Mouse (Mus musculus) NIH3T3 (cell line): Measurements from ENCODE around the gene Klc4.

Source experiments
- DNase-seq: peaks from one replicate; pipeline ENCODE4 v3.0.0-alpha.2; 2012; ENCODE audit warnings: low read depth

Klc4 gene

GRCm38 (mm10) chr17:46645561-46646321 lies at the start of gene Klc4, which contains the start of gene Mrpl2:
Klc4 (minus strand) TSS chr17:46646022.
Mrpl2 (plus strand) TSS chr17:46646229.
- peak; percentile 99 for DNase-seq

GRCm38 (mm10) chr17:46694517-46695063 lies 48.8 kb upstream of the Klc4 start:
- no peak for DNase-seq

- DNase-seq: peak; percentile 26
Measured at GRCm38 (mm10) chr17:46691390-46691789, 45.6 kb upstream of the Klc4 start.

- no peak for DNase-seq
Measured at GRCm38 (mm10) chr17:46690665-46691064, 44.8 kb upstream of the Klc4 start.

- DNase-seq: no peak
Measured at GRCm38 (mm10) chr17:46685913-46686312, 40.1 kb upstream of the Klc4 start.

DNA sequence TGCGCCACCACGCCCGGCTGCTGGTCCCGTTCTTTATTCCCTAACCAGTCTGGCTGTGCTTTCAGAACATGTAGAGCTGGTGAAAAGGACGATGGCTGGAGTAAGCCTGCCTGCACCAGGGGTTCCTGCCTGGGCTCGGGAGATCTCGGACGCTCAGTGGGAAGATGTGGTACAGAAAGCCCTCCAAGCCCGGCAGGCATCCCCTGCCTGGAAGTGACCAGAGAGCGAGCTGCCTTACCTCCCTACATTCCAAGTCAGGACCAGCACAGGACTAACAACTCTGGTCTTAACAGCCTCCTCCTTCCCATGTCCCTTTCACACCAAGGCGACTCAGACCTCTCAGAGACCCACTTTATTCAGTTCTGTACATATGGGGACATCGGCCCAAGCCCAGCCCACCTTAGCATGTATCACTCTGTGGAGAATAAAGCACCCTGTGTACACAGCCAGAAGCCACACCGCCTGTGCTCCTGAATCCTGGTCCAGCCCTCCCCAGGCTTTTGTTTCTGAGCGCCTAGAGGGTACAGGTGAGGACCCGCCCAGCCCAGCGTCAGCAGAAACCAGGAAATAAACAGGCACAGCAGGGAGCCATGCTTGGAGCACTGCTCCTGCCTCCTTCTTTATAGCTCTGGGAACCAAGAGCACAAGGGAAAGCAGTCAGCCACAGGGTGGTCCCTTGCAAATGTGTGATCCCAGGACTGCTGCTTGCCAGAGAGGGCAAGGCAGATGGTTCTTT lies 37.0 kb upstream of the Klc4 start:
- DNase-seq: no peak

DNA sequence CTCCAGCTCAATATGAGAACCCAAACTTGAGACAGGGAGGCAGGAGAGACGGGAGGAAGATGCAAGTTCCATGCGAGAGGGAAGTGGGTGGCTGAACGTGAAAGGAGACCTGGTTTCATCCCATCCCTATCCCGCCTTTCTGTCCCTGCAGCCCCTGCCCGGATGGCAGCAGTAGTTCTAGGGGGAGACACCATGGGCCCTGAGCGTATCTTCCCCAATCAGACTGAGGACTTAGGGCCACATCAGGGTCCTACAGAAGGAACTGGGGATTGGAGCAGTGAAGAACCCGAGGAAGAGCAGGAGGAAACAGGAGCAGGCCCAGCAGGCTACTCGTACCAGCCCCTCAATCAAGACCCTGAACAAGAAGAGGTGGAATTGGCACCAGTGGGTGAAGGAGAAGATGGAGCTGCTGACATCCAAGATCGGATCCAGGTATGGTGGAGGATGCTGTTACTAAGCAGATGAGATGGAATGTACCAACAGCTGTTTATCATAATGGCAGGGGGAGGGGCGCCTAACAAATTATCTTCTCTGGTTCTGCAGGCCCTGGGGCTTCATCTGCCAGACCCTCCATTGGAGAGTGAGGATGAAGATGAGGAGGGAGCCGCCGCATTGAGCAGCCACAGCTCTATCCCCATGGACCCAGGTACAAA lies 35.8 kb upstream of the Klc4 start:
- peak; percentile 18 for DNase-seq

- peak; percentile 99 for DNase-seq
Measured at GRCm38 (mm10) chr17:46680760-46681373, 35.0 kb upstream of the Klc4 start, which contains the start of gene Klhdc3. Klhdc3 (minus strand) TSS chr17:46680914.

- DNase-seq: peak; percentile 66
Measured at GRCm38 (mm10) chr17:46679843-46680759, 34.3 kb upstream of the Klc4 start.

- no peak for DNase-seq
Measured at GRCm38 (mm10) chr17:46678911-46679310, 33.1 kb upstream of the Klc4 start.

DNA sequence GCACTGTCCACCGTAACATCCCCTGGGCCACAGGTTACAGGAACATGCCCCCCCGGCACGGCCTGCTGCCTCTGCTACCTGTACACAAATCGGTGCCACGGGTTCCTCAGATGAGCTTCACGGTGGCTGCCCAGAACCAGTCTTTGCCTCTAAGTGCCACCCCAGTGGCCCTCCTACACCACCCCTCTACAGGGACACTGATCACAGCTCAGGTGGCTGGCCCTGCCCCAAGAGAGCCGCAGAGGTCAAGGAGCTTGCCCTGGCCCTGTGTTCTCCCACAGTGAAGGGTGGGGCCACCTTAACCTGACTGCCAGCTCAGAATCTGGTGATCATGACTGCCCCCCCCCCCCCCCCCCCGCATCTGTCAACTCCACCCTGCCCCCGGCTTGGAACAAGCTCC lies 32.6 kb upstream of the Klc4 start, which contains the start of gene Mea1:
Gene Mea1, plus strand, starts transcription at position 378 of the 400 bp plus-strand sequence.
- DNase-seq: no peak

- no peak for DNase-seq
Measured at GRCm38 (mm10) chr17:46674530-46675283, 28.9 kb upstream of the Klc4 start.

- DNase-seq: peak; percentile 97
Measured at GRCm38 (mm10) chr17:46673850-46674529, 28.2 kb upstream of the Klc4 start, which contains the start of gene Rrp36. Rrp36 (minus strand) TSS chr17:46674352.

GRCm38 (mm10) chr17:46669911-46670310 lies 24.1 kb upstream of the Klc4 start:
- DNase-seq: no peak

DNA sequence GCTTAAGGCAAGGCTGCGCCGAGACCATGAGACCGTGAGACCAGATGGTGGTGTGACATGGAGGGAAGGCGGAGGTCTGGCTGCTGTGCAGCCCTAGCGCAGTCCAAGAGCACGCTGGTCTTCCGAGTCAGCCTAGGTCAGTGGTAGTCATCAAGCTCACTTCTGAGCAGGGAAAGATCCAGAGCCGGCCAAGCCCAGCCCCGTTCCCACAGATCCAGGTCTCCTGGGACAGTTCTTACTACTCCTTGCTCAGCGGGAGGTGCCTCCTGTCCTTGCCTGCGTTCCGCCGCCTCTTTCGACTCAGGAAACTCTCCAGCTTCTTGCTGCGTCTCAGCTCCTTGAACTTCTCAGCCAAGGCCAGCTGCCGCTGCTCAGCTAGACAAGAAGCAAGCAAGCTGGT lies 21.9 kb upstream of the Klc4 start:
- no peak for DNase-seq

GRCm38 (mm10) chr17:46662730-46663129 lies 16.9 kb upstream of the Klc4 start:
- DNase-seq: no peak

DNA sequence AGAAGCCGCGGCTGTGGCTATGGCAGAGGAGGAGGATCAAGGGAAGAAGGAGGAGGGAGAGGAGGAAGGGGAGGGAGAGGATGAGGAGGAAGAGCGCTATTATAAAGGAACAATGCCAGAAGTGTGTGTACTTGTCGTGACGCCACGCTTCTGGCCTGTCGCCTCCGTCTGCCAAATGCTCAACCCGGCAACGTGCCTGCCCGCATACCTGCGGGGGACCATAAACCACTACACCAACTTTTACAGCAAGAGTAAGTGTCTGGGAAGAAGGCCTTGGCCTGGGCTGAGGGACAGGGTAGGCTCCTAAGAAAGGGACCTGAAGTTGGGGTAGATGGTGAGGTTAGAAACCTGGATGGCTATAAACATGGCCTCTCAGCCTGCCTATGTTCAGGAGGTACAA lies 16.2 kb upstream of the Klc4 start:
- no peak for DNase-seq

DNA sequence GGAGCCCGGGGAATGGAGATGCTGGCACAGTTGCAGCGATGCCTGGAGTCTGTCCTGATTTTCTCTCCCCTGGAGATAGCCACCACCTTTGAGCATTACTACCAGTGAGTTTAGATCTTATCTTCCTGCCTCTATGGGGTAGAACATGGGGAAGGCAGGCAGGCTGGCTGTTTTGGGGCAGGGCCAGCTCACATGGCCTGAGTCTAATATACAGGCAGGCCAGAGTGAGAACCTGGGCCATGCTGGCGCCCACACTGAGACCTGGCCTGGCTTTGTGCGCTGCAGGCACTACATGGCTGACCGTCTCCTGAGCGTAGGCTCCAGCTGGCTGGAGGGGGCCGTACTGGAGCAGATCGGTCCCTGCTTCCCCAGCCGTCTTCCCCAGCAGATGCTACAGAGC lies 15.5 kb upstream of the Klc4 start:
- no peak for DNase-seq

- DNase-seq: no peak
Measured at GRCm38 (mm10) chr17:46656054-46656453, 10.2 kb upstream of the Klc4 start.
